Mouse (Mus musculus) c-Kit-negative CD71-positive TER-119-positive erythroid progenitor cells, embryonic 14.5 days (primary cell): Measurements from ENCODE around the gene S100a1.
A peak's percentile ranks its signal among the peaks of the same experiment; 100 is the strongest.

Source experiments
- DNase-seq: peaks from one replicate; pipeline ENCODE4 v3.0.0-alpha.2; 2013; ENCODE audit warnings: low read depth, low spot score

S100a1 gene

GRCm38 (mm10) chr3:90509747-90510123 is 4.5 kb downstream of the S100a1 start:
- no peak for DNase-seq

DNA sequence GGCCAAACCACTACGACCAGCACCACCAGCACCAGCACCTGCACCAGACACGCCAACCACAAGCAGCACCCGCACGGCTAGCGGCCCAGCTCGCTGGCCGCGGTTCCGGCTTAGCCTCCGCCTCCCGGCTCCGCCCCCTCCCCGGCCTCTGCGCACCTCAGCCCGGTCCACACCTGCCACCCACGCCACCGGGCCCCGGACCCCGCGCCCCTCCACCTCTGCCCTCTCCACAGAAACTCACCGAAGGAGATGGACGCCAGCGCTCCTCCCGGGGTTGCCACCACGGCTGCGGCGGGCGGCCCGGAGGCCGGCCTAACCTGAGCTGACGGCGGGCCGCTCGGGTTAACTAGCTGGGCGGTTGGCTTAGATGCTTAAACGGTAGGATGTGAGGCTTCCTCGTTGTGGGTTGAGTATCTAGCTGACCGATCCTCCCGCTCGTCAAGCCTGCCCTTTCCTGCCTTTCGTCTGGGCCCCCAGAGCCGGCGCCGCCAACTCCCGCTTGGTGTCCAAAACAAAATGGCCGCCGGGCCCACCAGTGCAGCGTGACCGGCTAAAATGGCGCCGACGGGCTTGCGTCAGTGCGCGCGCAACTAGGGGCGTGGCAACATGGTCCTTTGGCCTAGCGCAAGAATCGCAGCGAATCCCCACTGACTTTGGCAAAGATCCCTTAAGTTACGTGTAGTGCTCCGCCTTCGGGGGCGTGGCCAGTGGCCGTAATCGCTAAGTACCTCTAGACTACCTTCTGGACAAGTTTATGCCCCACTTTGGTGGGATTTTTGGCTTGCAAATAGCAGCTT is 5.0 kb downstream of the S100a1 start, which contains the start of gene Chtop:
Gene Chtop, minus strand, starts transcription at position 549 of the 797 bp plus-strand sequence.
- peak; percentile 100 for DNase-seq

DNA sequence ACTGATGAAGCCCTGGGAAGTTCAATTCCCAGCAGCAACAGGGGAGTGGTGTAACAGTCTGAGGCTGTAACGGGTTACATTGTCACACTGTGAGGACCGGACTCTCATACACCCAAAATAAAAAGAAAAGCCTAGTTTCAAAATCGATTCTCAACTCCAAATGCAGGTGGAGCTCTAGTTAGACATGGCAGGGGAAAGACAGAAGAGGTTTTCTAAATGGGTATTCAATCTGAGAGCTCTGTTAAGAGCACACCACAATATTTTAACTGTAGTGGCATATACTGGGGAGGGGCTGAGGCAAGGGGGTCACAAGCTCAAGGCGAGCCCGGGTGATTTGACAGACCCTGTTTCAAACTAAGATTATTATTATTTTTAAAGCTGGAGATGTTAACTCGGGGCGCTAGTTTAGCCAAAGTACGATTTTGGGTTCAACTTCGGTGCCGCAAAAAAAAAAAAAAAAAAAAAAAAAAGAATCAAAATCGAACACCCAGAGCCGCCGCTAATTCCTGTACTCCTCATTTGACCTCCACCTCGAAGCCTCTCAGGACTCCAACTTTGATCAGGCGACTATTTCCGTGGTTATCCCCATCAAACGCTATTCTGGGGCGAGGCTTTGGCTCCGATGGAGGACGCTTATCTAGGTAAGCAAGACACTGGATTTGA is 5.8 kb downstream of the S100a1 start:
- no peak for DNase-seq

DNA sequence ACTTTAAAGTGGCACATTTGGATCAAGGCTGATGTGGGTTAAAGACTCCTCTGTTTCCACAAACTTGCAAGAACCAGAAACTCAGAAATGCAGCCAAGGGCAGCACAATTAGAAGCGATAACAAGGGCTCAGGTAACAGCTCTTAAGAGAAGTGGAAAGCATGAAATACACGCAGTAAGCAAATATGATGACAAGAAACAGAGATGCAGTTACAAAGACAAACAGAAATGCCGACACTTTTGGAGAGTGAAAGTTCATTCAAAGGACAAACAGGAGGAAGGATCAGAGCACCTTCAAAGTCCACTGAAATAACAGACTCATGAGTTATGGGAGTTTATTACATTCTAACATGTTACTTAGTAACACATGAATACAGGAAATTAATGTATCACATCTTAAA is 7.8 kb downstream of the S100a1 start:
- no peak for DNase-seq

GRCm38 (mm10) chr3:90505216-90505615 is 9.0 kb downstream of the S100a1 start:
- no peak for DNase-seq

DNA sequence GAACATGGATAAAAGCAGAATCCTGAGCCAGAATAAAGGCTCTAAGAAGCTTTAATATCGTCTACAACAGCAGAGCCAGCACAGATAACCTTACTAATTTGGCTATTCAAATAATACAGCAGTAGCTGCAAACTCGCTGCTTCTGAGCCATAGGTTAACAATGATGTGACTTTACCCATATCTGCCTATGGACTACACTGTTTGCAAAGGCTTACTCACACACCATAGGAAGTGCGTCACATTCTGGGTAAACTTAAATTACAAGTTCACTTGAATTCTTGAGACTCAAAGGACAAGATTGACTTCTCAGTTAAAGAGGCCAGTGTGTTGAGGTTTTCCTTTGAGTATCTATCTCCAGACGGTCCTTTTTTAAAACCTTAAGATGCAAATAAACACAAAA is 10.7 kb downstream of the S100a1 start:
- no peak for DNase-seq

DNA sequence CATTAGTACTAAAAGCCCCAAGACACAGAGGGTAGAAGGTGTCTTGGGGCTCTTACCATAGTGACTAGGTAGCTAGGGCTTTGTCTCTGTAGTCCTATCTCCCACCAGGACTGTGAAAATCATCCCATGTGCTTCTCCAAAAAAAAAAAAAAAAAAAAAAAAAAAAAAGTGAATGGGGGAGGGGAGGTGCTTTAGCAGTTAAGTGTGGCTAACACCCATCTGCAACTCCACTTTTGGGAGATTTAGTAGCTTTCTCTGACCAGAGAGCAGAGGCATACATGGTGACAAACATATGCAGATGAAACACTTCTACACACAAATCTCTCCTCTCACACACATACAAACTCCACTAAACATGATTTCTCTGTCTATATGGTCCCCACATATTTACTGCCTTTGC is 16.6 kb downstream of the S100a1 start:
- DNase-seq, result no peak

DNA sequence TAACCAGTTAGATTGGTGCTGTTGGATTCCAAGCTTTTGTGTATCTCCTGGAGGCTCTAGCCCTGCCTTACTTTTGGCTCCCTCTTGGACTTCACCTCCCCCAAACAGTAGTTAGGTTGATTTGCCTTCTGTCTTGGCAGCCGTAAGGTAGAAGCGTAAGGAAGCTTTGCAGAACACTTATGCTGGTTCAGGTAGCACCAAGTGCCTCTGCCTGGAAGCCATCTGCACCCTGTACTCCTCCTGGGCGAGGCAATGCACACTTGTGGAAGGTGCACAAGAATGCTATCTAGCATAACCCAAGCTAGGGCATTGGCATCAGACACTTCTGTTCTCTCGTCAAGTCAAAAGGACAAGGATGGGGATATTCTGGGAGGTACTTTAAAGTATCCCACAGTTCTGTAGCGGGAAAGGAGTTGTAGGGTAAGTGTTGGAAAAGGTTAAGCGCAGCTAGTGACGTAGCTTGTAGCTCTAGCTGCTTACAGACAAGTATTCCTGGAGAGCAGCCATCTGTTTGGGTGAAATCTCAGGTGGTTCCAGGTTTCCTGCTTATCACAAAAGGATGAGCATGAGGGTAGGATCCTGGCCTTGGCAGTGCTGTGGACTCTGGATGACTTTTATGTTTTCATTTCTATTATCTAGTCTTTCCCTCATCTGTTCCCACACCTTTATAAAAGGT is 18.2 kb downstream of the S100a1 start:
- DNase-seq, result no peak

DNA sequence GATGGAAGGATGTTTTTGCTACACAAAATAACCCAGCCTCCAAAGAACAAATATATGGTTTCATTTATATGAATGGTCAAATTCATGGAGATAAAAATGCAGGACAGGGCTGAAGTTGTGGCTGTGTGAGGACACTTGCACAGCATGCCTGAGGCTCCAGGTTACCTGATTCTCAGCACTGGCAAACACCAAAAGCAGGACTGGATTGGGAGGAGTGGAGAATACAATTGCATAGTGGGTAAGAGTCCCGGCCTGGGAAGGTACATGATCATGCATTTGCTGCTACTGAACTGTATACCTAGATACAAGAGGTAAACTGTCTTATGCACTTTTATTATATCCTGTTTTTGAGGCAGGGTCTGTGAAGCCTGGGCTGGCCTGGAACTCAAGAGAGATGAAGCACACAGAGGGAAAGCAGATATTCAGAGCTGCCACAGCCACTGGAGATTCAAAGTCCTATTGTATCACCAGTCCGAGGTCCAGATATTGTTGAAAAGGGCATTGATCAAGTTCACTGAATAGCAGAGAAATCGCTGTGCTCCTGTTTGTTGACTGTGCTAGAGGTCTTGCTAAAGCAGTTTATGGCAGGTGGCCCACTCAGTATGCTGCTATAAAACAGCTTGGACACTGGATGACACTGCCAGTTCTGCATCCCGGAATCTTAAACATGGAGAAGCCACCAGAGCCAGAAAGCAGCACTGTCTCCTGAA is 20.2 kb downstream of the S100a1 start:
- DNase-seq, result no peak

DNA sequence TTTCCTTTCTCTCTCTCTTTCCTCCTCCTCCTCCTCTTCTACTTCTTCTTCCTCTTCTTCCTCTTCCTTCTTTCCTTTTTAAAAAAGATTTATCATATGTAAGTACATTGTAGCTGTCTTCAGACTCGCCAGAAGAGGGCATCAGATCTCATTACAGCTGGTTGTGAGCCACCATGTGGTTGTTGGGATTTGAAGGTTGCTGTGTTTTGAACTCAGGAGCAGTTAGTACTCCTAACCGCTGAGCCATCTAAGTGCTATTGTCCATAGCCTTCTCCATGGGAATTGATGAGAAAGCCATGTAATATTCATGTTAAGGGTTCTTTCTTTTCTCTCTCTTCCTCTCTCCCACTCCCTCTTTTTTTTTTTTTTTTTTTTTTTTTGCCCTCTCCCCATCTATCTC is 22.8 kb downstream of the S100a1 start:
- DNase-seq, result no peak

DNA sequence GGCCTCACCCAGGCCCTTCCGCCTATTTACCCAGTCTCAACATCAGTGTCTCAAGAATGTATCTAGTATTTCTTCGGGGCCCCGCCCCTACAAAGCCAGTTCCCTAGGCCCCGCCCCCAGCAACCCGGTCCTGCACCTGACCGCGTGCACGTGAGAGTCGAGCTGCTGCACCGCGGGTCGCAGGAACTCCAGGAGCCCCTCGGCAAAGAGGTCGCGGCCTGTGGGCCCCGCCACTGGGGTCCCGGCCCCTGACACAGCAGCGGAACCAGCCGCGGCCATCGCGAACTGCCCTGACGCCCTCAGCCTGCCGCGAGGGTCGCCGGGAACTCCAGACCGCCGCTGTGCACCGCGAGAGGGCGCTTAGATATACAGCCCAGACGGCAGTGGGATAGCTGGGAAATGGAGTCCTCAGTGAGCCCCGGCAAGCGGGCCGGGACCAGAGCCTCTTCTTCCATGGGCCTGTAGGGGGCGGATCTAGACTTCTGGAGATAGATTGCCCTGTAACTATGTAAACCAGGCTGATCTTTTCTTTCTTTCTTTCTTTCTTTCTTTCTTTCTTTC is 23.4 kb downstream of the S100a1 start, which contains the start of gene Snapin:
Gene Snapin, minus strand, starts transcription at position 338 of the 561 bp plus-strand sequence.
- peak; percentile 89 for DNase-seq

DNA sequence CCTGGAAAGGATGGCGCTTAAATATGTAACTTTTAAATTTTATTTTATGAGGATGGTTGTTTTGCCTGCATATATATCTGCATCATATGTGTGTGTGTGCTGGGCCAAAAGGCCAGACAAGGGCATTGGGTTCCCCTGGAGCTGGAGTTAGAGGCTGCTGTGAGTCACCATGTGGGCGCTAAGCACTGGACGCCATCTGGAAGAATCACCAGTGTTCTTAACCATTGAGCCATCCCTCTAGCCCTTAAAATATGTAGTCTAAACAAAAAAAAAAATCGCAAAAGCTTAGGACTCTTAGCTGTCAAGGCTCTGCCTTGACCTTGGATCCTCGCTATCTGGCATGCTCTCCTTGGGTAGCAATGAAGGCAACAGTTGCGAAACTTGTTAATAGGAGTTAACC is 25.6 kb downstream of the S100a1 start:
- no peak for DNase-seq

DNA sequence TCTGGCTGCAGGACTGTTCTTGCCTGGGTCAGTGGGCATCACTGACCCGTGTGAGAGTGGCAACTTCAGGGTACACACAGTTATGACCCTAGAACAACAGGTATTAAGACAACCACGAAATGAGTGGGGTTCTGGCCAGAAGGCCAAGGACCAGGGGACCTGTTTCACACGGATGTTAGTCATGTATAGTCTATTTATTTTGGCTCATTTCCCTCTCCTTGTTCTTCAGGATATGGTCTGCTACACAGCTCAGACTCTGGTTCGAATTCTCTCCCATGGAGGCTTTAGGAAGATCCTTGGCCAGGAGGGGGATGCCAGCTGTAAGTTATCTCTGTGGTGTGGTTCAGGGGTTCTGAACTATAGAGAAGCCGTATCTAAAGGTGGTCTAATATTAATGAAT is 27.2 kb downstream of the S100a1 start:
- DNase-seq, result no peak

GRCm38 (mm10) chr3:90475831-90476611 is 38.2 kb downstream of the S100a1 start, which contains the start of gene Ilf2:
Ilf2 (plus strand) TSS chr3:90476126.
- peak; percentile 97 for DNase-seq

GRCm38 (mm10) chr3:90475151-90475830 is 38.9 kb downstream of the S100a1 start:
- peak; percentile 13 for DNase-seq

DNA sequence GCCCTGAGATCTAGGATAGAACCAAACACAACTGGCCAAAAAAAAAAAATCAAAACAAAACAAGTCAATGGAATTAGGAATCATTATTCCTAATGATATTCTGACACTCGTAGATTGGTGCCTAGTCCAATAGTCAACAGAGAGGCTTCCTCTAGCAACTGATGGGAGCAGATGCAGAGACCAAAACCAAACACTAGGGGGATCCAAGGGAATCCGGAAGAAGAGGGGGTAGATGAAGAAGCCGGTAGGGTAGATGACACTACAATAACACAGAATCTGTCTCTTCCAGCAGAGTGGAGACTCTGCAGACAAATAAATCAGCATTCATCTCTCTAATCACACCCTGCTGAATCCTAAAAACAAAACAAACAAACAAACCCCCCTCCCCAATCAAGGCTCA is 42.0 kb downstream of the S100a1 start:
- DNase-seq, result peak; percentile 20

- no peak for DNase-seq
Measured at GRCm38 (mm10) chr3:90467618-90468300, 46.4 kb downstream of the S100a1 start.

DNA sequence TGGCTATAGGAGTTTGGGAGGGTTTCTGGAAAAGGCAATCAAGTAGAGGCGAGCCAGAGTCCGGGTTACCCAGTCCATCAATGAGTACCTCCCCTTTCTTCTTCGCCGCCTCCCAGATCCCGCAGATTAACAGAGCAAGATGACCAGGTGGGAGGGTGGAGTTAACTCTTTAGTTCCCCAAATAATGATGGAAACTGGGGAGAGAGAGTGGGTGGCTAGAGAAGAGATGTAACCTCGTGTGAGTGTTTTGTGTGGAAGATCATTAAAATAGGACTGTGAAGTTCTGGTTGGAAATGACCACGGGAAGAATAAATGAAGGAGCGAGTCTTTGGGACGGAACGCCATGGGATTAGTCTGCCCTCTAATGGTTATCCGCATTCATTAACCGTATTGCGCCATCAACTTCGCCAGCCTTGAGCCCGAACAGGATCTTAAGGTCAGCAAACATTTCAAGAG is 47.9 kb downstream of the S100a1 start:
- DNase-seq, result no peak

DNA sequence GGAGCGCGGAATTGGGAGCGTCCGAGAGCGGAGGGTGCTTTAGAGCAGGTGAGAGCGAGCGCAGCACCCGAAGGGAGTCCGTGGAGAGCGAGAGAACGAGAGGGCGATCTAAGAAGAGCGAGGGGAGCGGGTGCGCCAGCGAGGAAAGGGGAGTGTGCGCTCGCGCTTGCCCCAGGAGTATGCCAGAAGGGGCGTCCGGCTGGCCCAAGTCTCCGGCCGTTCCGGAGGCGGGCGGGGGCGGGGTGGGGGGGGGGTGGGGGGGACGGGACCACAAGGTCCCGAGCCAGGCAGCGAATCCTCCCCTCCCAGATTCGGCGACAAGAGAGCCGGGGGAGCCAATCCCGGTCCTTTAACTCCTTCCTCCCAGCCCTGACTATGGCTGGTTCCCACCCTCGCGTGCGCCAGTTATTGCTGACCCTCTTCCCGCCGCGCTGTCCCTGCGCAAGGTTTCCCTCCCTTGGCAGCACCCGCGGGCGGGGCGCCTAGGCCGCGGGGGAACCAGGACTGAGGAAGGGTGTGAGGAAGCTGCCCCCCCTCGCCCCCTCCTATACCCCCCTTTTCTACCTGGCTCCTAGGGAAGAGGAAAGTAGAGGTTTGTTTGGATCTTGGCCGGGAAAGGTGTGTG is 48.4 kb downstream of the S100a1 start, which contains the start of gene Npr1:
Gene Npr1, minus strand, starts transcription at position 181 of the 625 bp plus-strand sequence.
- no peak for DNase-seq
